Mouse (Mus musculus): ENCODE data around the gene Gm19410. TPM values are rescaled to one million over a fixed set of nuclear protein-coding genes. Genes with fewer than 3 reads are reported as not detected.
A peak's percentile ranks its signal among the peaks of the same experiment; 100 is the strongest.

Gene Gm19410
- 0.13 and 0.14 TPM in 2 replicates for polyA plus RNA-seq (2015; fragmentation: Nextera tagmentation; extraction: Ambion mirVana)

GRCm38 (mm10) chr8:35765499-35766193, at the start of gene Gm19410:
Gm19410 (plus strand) TSS chr8:35765790.
- peaks cover 10% of the 10 kb centered on the region; the same call in 1 of the 2 replicates for H3K27me3 ChIP-seq
- peak within 1 kb of the TSS; percentile 33; the same call in 1 of the 2 replicates for H3K9ac ChIP-seq (replicated peaks)
- H3K4me2 ChIP-seq (replicated peaks): peak within 1 kb of the TSS; percentile 75
- H3K4me3 ChIP-seq: peak within 1 kb of the TSS; percentile 37
- peak; percentile 61 for ATAC-seq (replicated peaks)
- peaks cover 14% of the 10 kb centered on the region for H3K4me1 ChIP-seq
- H3K36me3 ChIP-seq: no peaks in the 10 kb centered on the region
- WGBS: under 1% methylated on average over 35 of the region's 35 CpGs
- no peak within 1 kb of the TSS for H3K27ac ChIP-seq (replicated peaks)
- H3K9me3 ChIP-seq: no peaks in the 10 kb centered on the region

GRCm38 (mm10) chr8:35730776-35731175, 34.8 kb upstream of the Gm19410 start:
- no peak overlapping the region for H3K4me2 ChIP-seq (replicated peaks)
- no peaks in the 10 kb centered on the region for H3K27me3 ChIP-seq
- no peaks in the 10 kb centered on the region for H3K9me3 ChIP-seq
- no peak overlapping the region for H3K27ac ChIP-seq (replicated peaks)
- H3K36me3 ChIP-seq: no peaks in the 10 kb centered on the region
- no peak overlapping the region for H3K4me3 ChIP-seq
- no peak overlapping the region for H3K9ac ChIP-seq (replicated peaks)
- no peaks in the 10 kb centered on the region for H3K4me1 ChIP-seq
- no peak for ATAC-seq (replicated peaks)
- 63% methylated on average over 3 of the region's 3 CpGs for WGBS

GRCm38 (mm10) chr8:35735438-35735837, 30.2 kb upstream of the Gm19410 start:
- ATAC-seq (replicated peaks): no peak
- no peak overlapping the region for H3K4me2 ChIP-seq (replicated peaks)
- H3K4me3 ChIP-seq: no peak overlapping the region
- WGBS: 73% methylated on average over 3 of the region's 3 CpGs
- H3K4me1 ChIP-seq: no peaks in the 10 kb centered on the region
- no peaks in the 10 kb centered on the region for H3K27me3 ChIP-seq
- H3K36me3 ChIP-seq: no peaks in the 10 kb centered on the region
- no peak overlapping the region for H3K9ac ChIP-seq (replicated peaks)
- H3K9me3 ChIP-seq: no peaks in the 10 kb centered on the region
- H3K27ac ChIP-seq (replicated peaks): no peak overlapping the region

GRCm38 (mm10) chr8:35756202-35756601, 9.4 kb upstream of the Gm19410 start:
- no peaks in the 10 kb centered on the region for H3K36me3 ChIP-seq
- H3K4me2 ChIP-seq (replicated peaks): no peak overlapping the region
- 83% methylated on average over 5 of the region's 5 CpGs for WGBS
- no peaks in the 10 kb centered on the region for H3K9me3 ChIP-seq
- no peak overlapping the region for H3K4me3 ChIP-seq
- H3K9ac ChIP-seq (replicated peaks): no peak overlapping the region
- no peak for ATAC-seq (replicated peaks)
- no peaks in the 10 kb centered on the region for H3K4me1 ChIP-seq
- H3K27ac ChIP-seq (replicated peaks): no peak overlapping the region
- no peaks in the 10 kb centered on the region for H3K27me3 ChIP-seq

GRCm38 (mm10) chr8:35765020-35765419, 570 bp upstream of the Gm19410 start:
- no peak overlapping the region for H3K9ac ChIP-seq (replicated peaks)

GRCm38 (mm10) chr8:35773508-35773907, 7.9 kb downstream of the Gm19410 start:
- no peaks in the 10 kb centered on the region for H3K27me3 ChIP-seq
- no peak overlapping the region for H3K9ac ChIP-seq (replicated peaks)
- no peaks in the 10 kb centered on the region for H3K36me3 ChIP-seq
- ATAC-seq (replicated peaks): peak; percentile 69; the same call in 1 of the 2 replicates
- no peaks in the 10 kb centered on the region; the same call in 1 of the 2 replicates for H3K4me1 ChIP-seq
- no peak overlapping the region for H3K4me3 ChIP-seq
- no peaks in the 10 kb centered on the region for H3K9me3 ChIP-seq
- WGBS: 34% methylated on average over 7 of the region's 7 CpGs
- no peak overlapping the region for H3K27ac ChIP-seq (replicated peaks)
- H3K4me2 ChIP-seq (replicated peaks): no peak overlapping the region

More at GRCm38 (mm10) chr8:35765020-35765419, 570 bp upstream of the Gm19410 start:
- H3K9me3 ChIP-seq: no peaks in the 10 kb centered on the region
- H3K27ac ChIP-seq (replicated peaks): no peak overlapping the region
- WGBS: 1% methylated on average over 9 of the region's 9 CpGs
- ATAC-seq (replicated peaks): no peak
- H3K4me3 ChIP-seq: peak overlapping the region; percentile 37
- peak overlapping the region; percentile 75 for H3K4me2 ChIP-seq (replicated peaks)
- H3K27me3 ChIP-seq: peaks cover 10% of the 10 kb centered on the region; the same call in 1 of the 2 replicates
- peaks cover 14% of the 10 kb centered on the region for H3K4me1 ChIP-seq
- no peaks in the 10 kb centered on the region for H3K36me3 ChIP-seq

Small RNAs within 50 kb of the gene (microRNA-seq; reads per million reads assigned to microRNA genes)
- gene Gm44474: not detected
